10 mouse cellular contexts compared by ENCODE assay signal in the genomic region with DNA sequence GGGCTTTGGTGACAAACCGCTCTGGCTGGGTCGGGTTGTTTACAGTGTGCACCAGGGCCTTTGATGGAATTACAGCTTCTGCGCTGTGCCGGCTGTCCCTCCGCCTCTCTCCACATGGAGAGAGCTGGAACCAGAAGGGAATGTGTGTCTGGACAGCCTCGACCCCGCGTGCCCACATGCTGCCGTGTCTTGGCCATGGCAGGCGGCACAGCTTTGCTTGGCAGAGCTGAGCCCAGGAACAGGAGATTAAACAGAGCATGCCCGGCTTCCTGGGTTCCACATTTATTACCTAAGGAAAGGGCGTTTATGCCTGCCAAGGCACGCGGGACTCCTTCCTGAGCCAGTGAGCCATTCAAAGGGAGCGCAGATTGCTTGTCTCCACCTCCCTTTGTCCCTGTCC. TPM values are rescaled to one million over a fixed set of nuclear protein-coding genes. Genes with fewer than 3 reads are reported as not detected.
DNase-seq lines count a peak whose midpoint lies in the region; ATAC-seq and TF ChIP-seq lines count a peak whose summit lies in the region.
"Had no signal": no experiment of that assay in that cellular context is flagged by ENCODE, and none has a peak within 500 bp of the region (broad histone marks: within the 10 kb centered on the region; RNA-seq: fewer than 3 reads in every experiment).

No protein-coding gene starts in this region.

- H3K36me3 ChIP-seq in midbrain, postnatal 0 days (ENCODE audit: insufficient read depth, low read length), result no peaks in the 10 kb centered on the region
- no peaks in the 10 kb centered on the region for H3K36me3 ChIP-seq in midbrain, embryonic 15.5 days (replicated peaks)
- H3K36me3 ChIP-seq in intestine, embryonic 14.5 days (ENCODE audit: control insufficient read depth, insufficient read depth, low read length), result no peaks in the 10 kb centered on the region
- no peaks in the 10 kb centered on the region for H3K36me3 ChIP-seq in stomach, embryonic 16.5 days (ENCODE audit: control insufficient read depth, insufficient read depth, low read length)
- H3K36me3 ChIP-seq: embryonic facial prominence, embryonic 13.5 days; limb, embryonic 15.5 days had no signal

- no peaks in the 10 kb centered on the region; the same call in 1 of the 2 replicates for H3K27me3 ChIP-seq in midbrain, postnatal 0 days (ENCODE audit: insufficient read depth, low read length)
- 0 out of 2 replicates have a peak, but pooled peaks cover 4% of the 10 kb centered on the region for H3K27me3 ChIP-seq in midbrain, embryonic 15.5 days (replicated peaks)
- H3K27me3 ChIP-seq in intestine, embryonic 14.5 days (replicated peaks; ENCODE audit: control insufficient read depth, insufficient read depth, low read length), result no peaks in the 10 kb centered on the region
- H3K27me3 ChIP-seq in stomach, embryonic 16.5 days (ENCODE audit: control insufficient read depth, insufficient read depth, low read length), result no peaks in the 10 kb centered on the region

- H3K4me1 ChIP-seq in midbrain, postnatal 0 days (ENCODE audit: insufficient read depth, low read length), result no peaks in the 10 kb centered on the region
- 0 out of 2 replicates have a peak, but pooled peaks cover 9% of the 10 kb centered on the region for H3K4me1 ChIP-seq in midbrain, embryonic 15.5 days
- peaks cover 13% of the 10 kb centered on the region for H3K4me1 ChIP-seq in intestine, embryonic 14.5 days (replicated peaks; ENCODE audit: control insufficient read depth, insufficient read depth, low read length)
- H3K4me1 ChIP-seq in stomach, embryonic 16.5 days (ENCODE audit: control insufficient read depth, insufficient read depth, low read length), result peaks cover 12% of the 10 kb centered on the region

- no peaks in the 10 kb centered on the region for H3K9me3 ChIP-seq in midbrain, postnatal 0 days (ENCODE audit: low read length)
- no peaks in the 10 kb centered on the region for H3K9me3 ChIP-seq in midbrain, embryonic 15.5 days
- no peaks in the 10 kb centered on the region for H3K9me3 ChIP-seq in intestine, embryonic 14.5 days (ENCODE audit: control insufficient read depth, low read length)
- no peaks in the 10 kb centered on the region for H3K9me3 ChIP-seq in stomach, embryonic 16.5 days (replicated peaks; ENCODE audit: control insufficient read depth, low read length)
- H3K9me3 ChIP-seq: embryonic facial prominence, embryonic 13.5 days; limb, embryonic 15.5 days had no signal

- no peak overlapping the region for H3K27ac ChIP-seq in midbrain, postnatal 0 days (ENCODE audit: low read depth, low read length)
- H3K27ac ChIP-seq in midbrain, embryonic 15.5 days, result no peak overlapping the region
- no peak overlapping the region for H3K27ac ChIP-seq in intestine, embryonic 14.5 days (ENCODE audit: low read depth)
- 0 out of 2 replicates have a peak overlapping the region, but pooled peaks have one; percentile 0 for H3K27ac ChIP-seq in stomach, embryonic 16.5 days (ENCODE audit: low read length)
- H3K27ac ChIP-seq: embryonic facial prominence, embryonic 13.5 days; limb, embryonic 15.5 days had no signal

- H3K4me3 ChIP-seq in midbrain, postnatal 0 days (ENCODE audit: low read depth, low read length), result no peak overlapping the region
- H3K4me3 ChIP-seq in midbrain, embryonic 15.5 days, result no peak overlapping the region
- H3K4me3 ChIP-seq in intestine, embryonic 14.5 days (ENCODE audit: low read depth, low read length), result no peak overlapping the region
- H3K4me3 ChIP-seq in stomach, embryonic 16.5 days (replicated peaks; ENCODE audit: low read length), result no peak overlapping the region
- H3K4me3 ChIP-seq: embryonic facial prominence, embryonic 13.5 days; limb, embryonic 15.5 days had no signal

- H3K4me2 ChIP-seq in midbrain, postnatal 0 days (ENCODE audit: low read depth, low read length, poor library complexity, severe bottlenecking), result no peak overlapping the region
- H3K4me2 ChIP-seq in midbrain, embryonic 15.5 days, result no peak overlapping the region
- H3K4me2 ChIP-seq in intestine, embryonic 14.5 days (ENCODE audit: low read length), result 0 out of 2 replicates have a peak overlapping the region, but pooled peaks have one; percentile 18
- H3K4me2 ChIP-seq in stomach, embryonic 16.5 days (ENCODE audit: low read depth, low read length), result no peak overlapping the region
- H3K4me2 ChIP-seq: embryonic facial prominence, embryonic 13.5 days; limb, embryonic 15.5 days had no signal

- no peak for TF ChIP-seq CTCF in midbrain, postnatal 0 days (IDR thresholded peaks at IDR 0.05)

- no peak for ATAC-seq in midbrain, postnatal 0 days (ENCODE audit: low FRiP score)
- no peak for ATAC-seq in midbrain, embryonic 15.5 days (replicated peaks)
- no peak for ATAC-seq in intestine, embryonic 14.5 days (replicated peaks; ENCODE audit: low FRiP score, low TSS enrichment, low read depth)
- peak; percentile 5; the same call in 1 of the 2 replicates for ATAC-seq in stomach, embryonic 16.5 days (ENCODE audit: insufficient read depth, low FRiP score)

- DNase-seq in gastrocnemius, postnatal 10 days, result peak; percentile 35
- no peak for DNase-seq in gastrocnemius, adult 8-10 months (ENCODE audit: low spot score in 2 of 2)
- peak; percentile 43 for DNase-seq in midbrain, postnatal 0 days (ENCODE audit: low spot score)
- DNase-seq in intestine, embryonic 14.5 days (ENCODE audit: low spot score), result peak; percentile 60
- no peak for DNase-seq in frontal cortex, postnatal 10 days (ENCODE audit: low spot score in 2 of 2)
- no peak for DNase-seq in left cerebral cortex, adult 18-20 months (ENCODE audit: low spot score in 2 of 2)

- 21% methylated on average over 15 of the region's 15 CpGs for WGBS in midbrain, postnatal 0 days
- WGBS in midbrain, embryonic 15.5 days, result 21% methylated on average over 15 of the region's 15 CpGs
- WGBS in intestine, embryonic 14.5 days, result 10% methylated on average over 15 of the region's 15 CpGs
- WGBS in stomach, embryonic 16.5 days, result 13% methylated on average over 15 of the region's 15 CpGs

- no peak overlapping the region for H3K9ac ChIP-seq in midbrain, postnatal 0 days (replicated peaks; ENCODE audit: low read length, poor library complexity, severe bottlenecking)
- no peak overlapping the region for H3K9ac ChIP-seq in midbrain, embryonic 15.5 days
- no peak overlapping the region for H3K9ac ChIP-seq in intestine, embryonic 14.5 days (ENCODE audit: low read length)
- no peak overlapping the region for H3K9ac ChIP-seq in stomach, embryonic 16.5 days (ENCODE audit: low read length)
- H3K9ac ChIP-seq: embryonic facial prominence, embryonic 13.5 days; limb, embryonic 15.5 days had no signal

RNA-seq across cellular contexts. Expression of a gene that starts 23.8 kb away (rescaled TPM):
- 10 to 100 TPM; 43.5 to 43.7 TPM for total RNA-seq in gastrocnemius, postnatal 10 days (2021)
- 10 to 100 TPM; 33.5 to 45.5 (median 39.6) TPM for total RNA-seq in gastrocnemius, adult 8-10 months (2022)
- 39.8 and 45.3 TPM in 2 replicates for total RNA-seq in midbrain, postnatal 0 days (2014; rRNA removed)
- polyA plus RNA-seq in midbrain, postnatal 0 days (2015; fragmentation: Nextera tagmentation; extraction: Ambion mirVana), result 69.4 and 70.7 TPM in 2 replicates
- 58.6 and 60.5 TPM in 2 replicates for polyA plus RNA-seq in midbrain, embryonic 15.5 days (2015; fragmentation: Nextera tagmentation; extraction: Ambion mirVana)
- polyA plus RNA-seq in intestine, embryonic 14.5 days (2014; fragmentation: Nextera tagmentation; extraction: Ambion mirVana), result 62.4 and 63.0 TPM in 2 replicates
- polyA plus RNA-seq in stomach, embryonic 16.5 days (2015; fragmentation: Nextera tagmentation; extraction: Ambion mirVana), result 69.6 and 71.9 TPM in 2 replicates
- 10 to 100 TPM; 59.9 to 63.6 TPM for total RNA-seq in left cerebral cortex, adult 18-20 months (2021)

RNA-seq across cellular contexts. Expression of a gene that starts 31.1 kb away (rescaled TPM):
- total RNA-seq in gastrocnemius, postnatal 10 days (2021), result 100 to 1,000 TPM in 1 of 2 experiments, 10 to 100 TPM in 1; 91.9 to 142 TPM
- 100 to 1,000 TPM in 2 of 4 experiments, 10 to 100 TPM in 2; 98.0 to 149 (median 104) TPM for total RNA-seq in gastrocnemius, adult 8-10 months (2022)
- 109 and 115 TPM in 2 replicates for total RNA-seq in midbrain, postnatal 0 days (2014; rRNA removed)
- polyA plus RNA-seq in midbrain, postnatal 0 days (2015; fragmentation: Nextera tagmentation; extraction: Ambion mirVana), result 319 and 323 TPM in 2 replicates
- polyA plus RNA-seq in midbrain, embryonic 15.5 days (2015; fragmentation: Nextera tagmentation; extraction: Ambion mirVana), result 559 and 566 TPM in 2 replicates
- polyA plus RNA-seq in intestine, embryonic 14.5 days (2014; fragmentation: Nextera tagmentation; extraction: Ambion mirVana), result 400 and 437 TPM in 2 replicates
- polyA plus RNA-seq in stomach, embryonic 16.5 days (2015; fragmentation: Nextera tagmentation; extraction: Ambion mirVana), result 511 and 534 TPM in 2 replicates
- 100 to 1,000 TPM; 248 to 297 TPM for total RNA-seq in left cerebral cortex, adult 18-20 months (2021)

RNA-seq across cellular contexts. Expression of a gene that starts 39.6 kb away (rescaled TPM):
- total RNA-seq in gastrocnemius, postnatal 10 days (2021), result 10 to 100 TPM; 49.9 to 55.1 TPM
- total RNA-seq in gastrocnemius, adult 8-10 months (2022), result 10 to 100 TPM; 26.4 to 33.9 (median 31.7) TPM
- 165 and 206 TPM in 2 replicates for total RNA-seq in midbrain, postnatal 0 days (2014; rRNA removed)
- polyA plus RNA-seq in midbrain, postnatal 0 days (2015; fragmentation: Nextera tagmentation; extraction: Ambion mirVana), result 251 and 262 TPM in 2 replicates
- polyA plus RNA-seq in midbrain, embryonic 15.5 days (2015; fragmentation: Nextera tagmentation; extraction: Ambion mirVana), result 203 and 218 TPM in 2 replicates
- 152 and 159 TPM in 2 replicates for polyA plus RNA-seq in intestine, embryonic 14.5 days (2014; fragmentation: Nextera tagmentation; extraction: Ambion mirVana)
- polyA plus RNA-seq in stomach, embryonic 16.5 days (2015; fragmentation: Nextera tagmentation; extraction: Ambion mirVana), result 177 TPM in 2 replicates
- total RNA-seq in left cerebral cortex, adult 18-20 months (2021), result 100 to 1,000 TPM; 119 to 127 TPM

Comparison
In these comparisons a context has a peak if more than half of its experiments do, and no peak if none do; other contexts are left out.
1. DNase-seq: peak in gastrocnemius, postnatal 10 days (single experiment), midbrain, postnatal 0 days (single experiment) and intestine, embryonic 14.5 days (single experiment); none in gastrocnemius, adult 8-10 months (0 of 2), frontal cortex, postnatal 10 days (0 of 2) and left cerebral cortex, adult 18-20 months (0 of 2).